Mouse (Mus musculus): ENCODE results near the gene Ctnna2.

GRCm38 (mm10) chr6:77802604-77803003 lies 176.9 kb downstream of the Ctnna2 start:
- no peak for TF ChIP-seq POLR2A (IDR thresholded peaks at IDR 0.05; ENCODE audit: extremely low read depth, insufficient read depth, low read length)
- no peak for TF ChIP-seq CTCF (IDR thresholded peaks at IDR 0.05; ENCODE audit: extremely low read depth, insufficient read depth, low read length)
